ENCODE assay signal across 14 mouse cellular contexts in genomic region chr2:26198488-26198887, GRCm38 (mm10). TPM values are rescaled to one million over a fixed set of nuclear protein-coding genes. Genes with fewer than 3 reads are reported as not detected.
DNase-seq lines count a peak whose midpoint lies in the region; ATAC-seq lines count a peak whose summit lies in the region.
"Had no signal": no experiment of that assay in that cellular context is flagged by ENCODE, and none has a peak within 500 bp of the region (broad histone marks: within the 10 kb centered on the region; RNA-seq: fewer than 3 reads in every experiment).

No protein-coding gene starts in this region.

- under 1% methylated on average over 10 of the region's 10 CpGs for WGBS in heart, embryonic 10.5 days
- WGBS in limb, embryonic 10.5 days = 0% methylated on average over 10 of the region's 10 CpGs
- under 1% methylated on average over 10 of the region's 10 CpGs for WGBS in midbrain, embryonic 16.5 days

- H3K4me1 ChIP-seq in heart, embryonic 10.5 days = peaks cover 55% of the 10 kb centered on the region
- H3K4me1 ChIP-seq in limb, embryonic 10.5 days = peaks cover 57% of the 10 kb centered on the region
- peaks cover 16% of the 10 kb centered on the region for H3K4me1 ChIP-seq in midbrain, embryonic 16.5 days (ENCODE audit: control insufficient read depth, insufficient read depth, low read length)

- no peak for DNase-seq in heart, embryonic 10.5 days (ENCODE audit: low spot score)
- no peak for DNase-seq in heart, postnatal 4 days
- peak; percentile 33 to 41 for DNase-seq in kidney, postnatal 4 days
- no peak for DNase-seq in kidney, postnatal 25 days
- DNase-seq in limb, embryonic 10.5 days (ENCODE audit: low spot score) = peak; percentile 83
- DNase-seq in cerebellum, postnatal 25 days = no peak
- no peak for DNase-seq in gastrocnemius, postnatal 25 days
- DNase-seq: adrenal gland, postnatal 14 days; cerebellum, adult 9-10 months; layer of hippocampus, postnatal 36 days had no signal

- H3K27me3 ChIP-seq in heart, embryonic 10.5 days (ENCODE audit: insufficient read depth, poor library complexity, severe bottlenecking) = peaks cover 100% of the 10 kb centered on the region
- peaks cover 100% of the 10 kb centered on the region for H3K27me3 ChIP-seq in limb, embryonic 10.5 days (ENCODE audit: low read depth, poor library complexity, severe bottlenecking)
- H3K27me3 ChIP-seq in midbrain, embryonic 16.5 days (ENCODE audit: control insufficient read depth, insufficient read depth, low read depth, low read length) = peaks cover 68% of the 10 kb centered on the region

- no peak overlapping the region for H3K27ac ChIP-seq in heart, embryonic 10.5 days
- H3K27ac ChIP-seq in limb, embryonic 10.5 days = no peak overlapping the region
- no peak overlapping the region for H3K27ac ChIP-seq in midbrain, embryonic 16.5 days (ENCODE audit: low read length)
- H3K27ac ChIP-seq: forebrain, embryonic 12.5 days; hindbrain, embryonic 15.5 days; macrophage had no signal

- H3K36me3 ChIP-seq in heart, embryonic 10.5 days = no peaks in the 10 kb centered on the region
- H3K36me3 ChIP-seq in limb, embryonic 10.5 days = no peaks in the 10 kb centered on the region
- H3K36me3 ChIP-seq in midbrain, embryonic 16.5 days (ENCODE audit: control insufficient read depth, insufficient read depth, low read length) = no peaks in the 10 kb centered on the region
- H3K36me3 ChIP-seq: forebrain, embryonic 12.5 days; hindbrain, embryonic 15.5 days had no signal

- 0 out of 2 replicates have a peak overlapping the region, but pooled peaks have one; percentile 10 for H3K9ac ChIP-seq in midbrain, embryonic 16.5 days (ENCODE audit: low read depth, low read length)
- H3K9ac ChIP-seq: forebrain, embryonic 12.5 days; hindbrain, embryonic 15.5 days had no signal

- no peak overlapping the region; the same call in 1 of the 2 replicates for H3K4me2 ChIP-seq in midbrain, embryonic 16.5 days (ENCODE audit: low read length)
- H3K4me2 ChIP-seq: forebrain, embryonic 12.5 days; hindbrain, embryonic 15.5 days had no signal

- H3K4me3 ChIP-seq in heart, embryonic 10.5 days = peak overlapping the region; percentile 47
- peak overlapping the region; percentile 29 for H3K4me3 ChIP-seq in limb, embryonic 10.5 days
- no peak overlapping the region for H3K4me3 ChIP-seq in midbrain, embryonic 16.5 days (ENCODE audit: low read depth, low read length)
- H3K4me3 ChIP-seq: forebrain, embryonic 12.5 days; hindbrain, embryonic 15.5 days had no signal

- no peaks in the 10 kb centered on the region for H3K9me3 ChIP-seq in heart, embryonic 10.5 days
- no peaks in the 10 kb centered on the region for H3K9me3 ChIP-seq in limb, embryonic 10.5 days (replicated peaks)
- H3K9me3 ChIP-seq in midbrain, embryonic 16.5 days (replicated peaks; ENCODE audit: control insufficient read depth, low read length, poor library complexity, severe bottlenecking) = no peaks in the 10 kb centered on the region
- H3K9me3 ChIP-seq: forebrain, embryonic 12.5 days; hindbrain, embryonic 15.5 days had no signal

- no peak for ATAC-seq in midbrain, embryonic 16.5 days

RNA-seq across cellular contexts. Expression of gene Lhx3, which starts 9.6 kb away (rescaled TPM):
- polyA plus RNA-seq in heart, embryonic 10.5 days (2016; fragmentation: Nextera tagmentation; extraction: Ambion mirVana) = 0.09 and 0.48 TPM in 2 replicates
- not detected for total RNA-seq in heart, postnatal 4 days (2021)
- polyA plus RNA-seq in limb, embryonic 10.5 days (2016; fragmentation: Nextera tagmentation; extraction: Ambion mirVana) = 0.18 TPM in 1 of 2 replicates, not detected in the other
- polyA plus RNA-seq in midbrain, embryonic 16.5 days (2015; fragmentation: Nextera tagmentation; extraction: Ambion mirVana) = not detected in 2 replicates
- total RNA-seq in gastrocnemius, postnatal 25 days (2021) = not detected
- total RNA-seq: adrenal gland, postnatal 14 days; layer of hippocampus, postnatal 36 days had no signal
- polyA plus RNA-seq: forebrain, embryonic 12.5 days; macrophage had no signal

RNA-seq across cellular contexts. Expression of gene Qsox2, which starts 38.8 kb away (rescaled TPM):
- polyA plus RNA-seq in heart, embryonic 10.5 days (2016; fragmentation: Nextera tagmentation; extraction: Ambion mirVana) = 16.5 and 18.8 TPM in 2 replicates
- total RNA-seq in heart, postnatal 4 days (2021) = 10 to 100 TPM; 11.2 to 12.1 TPM
- polyA plus RNA-seq in limb, embryonic 10.5 days (2016; fragmentation: Nextera tagmentation; extraction: Ambion mirVana) = 14.7 and 16.1 TPM in 2 replicates
- polyA plus RNA-seq in midbrain, embryonic 16.5 days (2015; fragmentation: Nextera tagmentation; extraction: Ambion mirVana) = 17.2 and 18.4 TPM in 2 replicates
- 1 to 10 TPM; 3.1 to 4.0 TPM for total RNA-seq in gastrocnemius, postnatal 25 days (2021)

Comparison
In these comparisons a context has a peak if more than half of its experiments do, and no peak if none do; other contexts are left out.
1. DNase-seq: peak in kidney, postnatal 4 days (2 of 2) and limb, embryonic 10.5 days (single experiment); none in heart, embryonic 10.5 days (single experiment), heart, postnatal 4 days (single experiment), kidney, postnatal 25 days (0 of 2), cerebellum, postnatal 25 days (0 of 2) and gastrocnemius, postnatal 25 days (single experiment).